Mouse (Mus musculus): Measurements from ENCODE around the gene Dctpp1. TPM values are rescaled to one million over a fixed set of nuclear protein-coding genes. Genes with fewer than 3 reads are reported as not detected.
"Not testable (repeated sequence)": the region's sequence is repeated elsewhere in the genome, so short reads cannot be mapped to it uniquely, and the experiment has no call there.

Dctpp1 gene
- total and polyA plus RNA-seq, 2 experiments from 2014 or later, result 102 to 112 TPM

- no peak for TF ChIP-seq CTCF (IDR thresholded peaks at IDR 0.05; ENCODE audit: low read depth)
- no peak overlapping the region for H3K9ac ChIP-seq (replicated peaks; ENCODE audit: low read length)
- no peak overlapping the region for H3K4me3 ChIP-seq (ENCODE audit: low read length)
- DNase-seq (ENCODE audit: low spot score) (no peak), ATAC-seq (no peak)
- no peaks in the 10 kb centered on the region for H3K27me3 ChIP-seq (ENCODE audit: insufficient read depth, low read length)
- H3K4me2 ChIP-seq (ENCODE audit: low read depth, low read length), result no peak overlapping the region
- H3K36me3 ChIP-seq (ENCODE audit: insufficient read depth, low read length), result no peaks in the 10 kb centered on the region
- no peaks in the 10 kb centered on the region for H3K9me3 ChIP-seq (ENCODE audit: low read length)
- no peaks in the 10 kb centered on the region for H3K4me1 ChIP-seq (ENCODE audit: insufficient read depth, low read length)
- 90% methylated on average over 2 of the region's 2 CpGs for WGBS
- no peak overlapping the region for H3K27ac ChIP-seq
Observed at GRCm38 (mm10) chr7:127255965-127256364, 4.5 kb downstream of the Dctpp1 start.

- H3K36me3 ChIP-seq (ENCODE audit: insufficient read depth, low read length), result 0 out of 2 replicates have a peak, but pooled peaks cover 1% of the 10 kb centered on the region
- TF ChIP-seq CTCF (IDR thresholded peaks at IDR 0.05; ENCODE audit: low read depth), result no peak
- 33% methylated on average over 4 of the region's 4 CpGs for WGBS
- ATAC-seq, result no peak
- peak overlapping the region; percentile 75 for H3K4me2 ChIP-seq (ENCODE audit: low read depth, low read length)
- no peaks in the 10 kb centered on the region for H3K9me3 ChIP-seq (ENCODE audit: low read length)
- peak overlapping the region; percentile 55 for H3K4me3 ChIP-seq (ENCODE audit: low read length)
- no peak for DNase-seq (ENCODE audit: low spot score)
- peak overlapping the region; percentile 97 for H3K27ac ChIP-seq
- H3K27me3 ChIP-seq (ENCODE audit: insufficient read depth, low read length), result no peaks in the 10 kb centered on the region
- no peaks in the 10 kb centered on the region for H3K4me1 ChIP-seq (ENCODE audit: insufficient read depth, low read length)
- H3K9ac ChIP-seq (replicated peaks; ENCODE audit: low read length), result peak overlapping the region; percentile 68
Observed at GRCm38 (mm10) chr7:127255008-127255407, 5.5 kb downstream of the Dctpp1 start.

- H3K4me1 ChIP-seq (ENCODE audit: insufficient read depth, low read length), result no peaks in the 10 kb centered on the region
- H3K27me3 ChIP-seq (ENCODE audit: insufficient read depth, low read length), result no peaks in the 10 kb centered on the region
- no peaks in the 10 kb centered on the region for H3K9me3 ChIP-seq (ENCODE audit: low read length)
- peak overlapping the region; percentile 55 for H3K4me3 ChIP-seq (ENCODE audit: low read length)
- peak overlapping the region; percentile 97 for H3K27ac ChIP-seq
- TF ChIP-seq CTCF (IDR thresholded peaks at IDR 0.05; ENCODE audit: low read depth), result no peak
- ATAC-seq (peak; percentile 95), DNase-seq (ENCODE audit: low spot score) (peak; percentile 100)
- peak overlapping the region; percentile 75 for H3K4me2 ChIP-seq (ENCODE audit: low read depth, low read length)
- 0 out of 2 replicates have a peak, but pooled peaks cover 4% of the 10 kb centered on the region for H3K36me3 ChIP-seq (ENCODE audit: insufficient read depth, low read length)
- WGBS, result under 1% methylated on average over 136 of the region's 136 CpGs
- peak overlapping the region; percentile 68 for H3K9ac ChIP-seq (replicated peaks; ENCODE audit: low read length)
Observed at GRCm38 (mm10) chr7:127253821-127254769, 6.4 kb downstream of the Dctpp1 start.

- TF ChIP-seq CTCF (IDR thresholded peaks at IDR 0.05; ENCODE audit: low read depth), result no peak
- ATAC-seq, result no peak
- H3K27ac ChIP-seq, result peak overlapping the region; percentile 97
- DNase-seq (ENCODE audit: low spot score), result no peak
- H3K4me2 ChIP-seq (ENCODE audit: low read depth, low read length), result peak overlapping the region; percentile 75
- H3K27me3 ChIP-seq (ENCODE audit: insufficient read depth, low read length), result no peaks in the 10 kb centered on the region
- 75% methylated on average over 6 of the region's 6 CpGs for WGBS
- no peaks in the 10 kb centered on the region for H3K9me3 ChIP-seq (ENCODE audit: low read length)
- peak overlapping the region; percentile 55 for H3K4me3 ChIP-seq (ENCODE audit: low read length)
- no peaks in the 10 kb centered on the region for H3K4me1 ChIP-seq (ENCODE audit: insufficient read depth, low read length)
- H3K36me3 ChIP-seq (ENCODE audit: insufficient read depth, low read length), result 0 out of 2 replicates have a peak, but pooled peaks cover 4% of the 10 kb centered on the region
- peak overlapping the region; percentile 68 for H3K9ac ChIP-seq (replicated peaks; ENCODE audit: low read length)
Observed at GRCm38 (mm10) chr7:127253341-127253740, 7.2 kb downstream of the Dctpp1 start.

GRCm38 (mm10) chr7:127252414-127252813, 8.1 kb downstream of the Dctpp1 start:
- 83% methylated on average over 2 of the region's 2 CpGs for WGBS
- H3K27ac ChIP-seq, result 0 out of 2 replicates have a peak overlapping the region, but pooled peaks have one; percentile 97
- no peaks in the 10 kb centered on the region for H3K27me3 ChIP-seq (ENCODE audit: insufficient read depth, low read length)
- no peak overlapping the region for H3K9ac ChIP-seq (replicated peaks; ENCODE audit: low read length)
- DNase-seq (ENCODE audit: low spot score) (peak; percentile 49), ATAC-seq (no peak)
- H3K9me3 ChIP-seq (ENCODE audit: low read length), result no peaks in the 10 kb centered on the region
- peaks cover 5% of the 10 kb centered on the region; the same call in 1 of the 2 replicates for H3K36me3 ChIP-seq (ENCODE audit: insufficient read depth, low read length)
- no peaks in the 10 kb centered on the region for H3K4me1 ChIP-seq (ENCODE audit: insufficient read depth, low read length)
- H3K4me2 ChIP-seq (ENCODE audit: low read depth, low read length), result no peak overlapping the region
- TF ChIP-seq CTCF (IDR thresholded peaks at IDR 0.05; ENCODE audit: low read depth), result peak; percentile 63
- H3K4me3 ChIP-seq (ENCODE audit: low read length), result no peak overlapping the region

GRCm38 (mm10) chr7:127250511-127250910, 10.0 kb downstream of the Dctpp1 start:
- H3K4me1 ChIP-seq (ENCODE audit: insufficient read depth, low read length); H3K4me2 ChIP-seq (ENCODE audit: low read depth, low read length); H3K27ac ChIP-seq; H3K36me3 ChIP-seq (ENCODE audit: insufficient read depth, low read length); H3K4me3 ChIP-seq (ENCODE audit: low read length); H3K9me3 ChIP-seq (ENCODE audit: low read length); ATAC-seq; H3K27me3 ChIP-seq (ENCODE audit: insufficient read depth, low read length); DNase-seq (ENCODE audit: low spot score); H3K9ac ChIP-seq (replicated peaks; ENCODE audit: low read length): not testable (repeated sequence)
- WGBS, result 93% methylated on average over 8 of the region's 8 CpGs

All from hindbrain, postnatal 0 days (tissue).